Mouse (Mus musculus) adrenal gland, adult 2 months (tissue): ENCODE measurements around the gene Crim1. TPM values are rescaled to one million over a fixed set of nuclear protein-coding genes. Genes with fewer than 3 reads are reported as not detected.
"Not testable (repeated sequence)": the region's sequence is repeated elsewhere in the genome, so short reads cannot be mapped to it uniquely, and the experiment has no call there.

Experiments
- DNase-seq: peaks from one replicate; pipeline ENCODE4 v3.0.0; 2021
- polyA plus RNA-seq: library from polyadenylated mRNA; depleted of rRNA; stranded (reverse); fragments of >200 nt; gene quantifications from 2 replicates; pipeline ENCODE4 v1.2.3, GENCODE M21; 2012
- total RNA-seq, 2 experiments: library from RNA; stranded (reverse); gene quantifications; 2 replicates each; pipeline ENCODE4 v1.2.3; 2021

Gene Crim1
- total and polyA plus RNA-seq, 3 experiments = 18.8 to 32.5 (median 30.8) TPM

GRCm38 (mm10) chr17:78250149-78250938, 50.3 kb downstream of the Crim1 start:
- DNase-seq = peak; percentile 37

GRCm38 (mm10) chr17:78253587-78253986, 53.5 kb downstream of the Crim1 start:
- not testable (repeated sequence) for DNase-seq

GRCm38 (mm10) chr17:78254256-78254655, 54.2 kb downstream of the Crim1 start:
- no peak for DNase-seq

- no peak for DNase-seq
Measured at GRCm38 (mm10) chr17:78255711-78256110, 55.7 kb downstream of the Crim1 start.

GRCm38 (mm10) chr17:78256534-78256933, 56.5 kb downstream of the Crim1 start:
- no peak for DNase-seq

GRCm38 (mm10) chr17:78261684-78262083, 61.6 kb downstream of the Crim1 start:
- no peak for DNase-seq

- DNase-seq = no peak
Measured at GRCm38 (mm10) chr17:78264116-78264515, 64.1 kb downstream of the Crim1 start.

- DNase-seq = no peak
Measured at GRCm38 (mm10) chr17:78265135-78265534, 65.1 kb downstream of the Crim1 start.

GRCm38 (mm10) chr17:78266271-78266670, 66.2 kb downstream of the Crim1 start:
- DNase-seq = peak; percentile 59

- no peak for DNase-seq
Measured at GRCm38 (mm10) chr17:78268591-78268990, 68.5 kb downstream of the Crim1 start.

- DNase-seq = no peak
Measured at GRCm38 (mm10) chr17:78269311-78269710, 69.3 kb downstream of the Crim1 start.

- no peak for DNase-seq
Measured at GRCm38 (mm10) chr17:78270019-78270418, 70.0 kb downstream of the Crim1 start.

GRCm38 (mm10) chr17:78271731-78272130, 71.7 kb downstream of the Crim1 start:
- DNase-seq = no peak

GRCm38 (mm10) chr17:78272142-78272541, 72.1 kb downstream of the Crim1 start:
- no peak for DNase-seq

- no peak for DNase-seq
Measured at GRCm38 (mm10) chr17:78272713-78273483, 72.8 kb downstream of the Crim1 start.

GRCm38 (mm10) chr17:78273875-78274274, 73.8 kb downstream of the Crim1 start:
- no peak for DNase-seq

- DNase-seq = no peak
Measured at GRCm38 (mm10) chr17:78274609-78275506, 74.8 kb downstream of the Crim1 start.

GRCm38 (mm10) chr17:78275507-78275813, 75.4 kb downstream of the Crim1 start:
- DNase-seq = no peak

GRCm38 (mm10) chr17:78279191-78279590, 79.1 kb downstream of the Crim1 start:
- DNase-seq = no peak

- DNase-seq = no peak
Measured at GRCm38 (mm10) chr17:78280991-78281712, 81.1 kb downstream of the Crim1 start.

GRCm38 (mm10) chr17:78283271-78283992, 83.4 kb downstream of the Crim1 start:
- no peak for DNase-seq
